Mouse (Mus musculus) kidney, embryonic 16.5 days (tissue): Measurements from ENCODE around the gene Dnajb14. TPM values are rescaled to one million over a fixed set of nuclear protein-coding genes. Genes with fewer than 3 reads are reported as not detected.
"Not testable (repeated sequence)": the region's sequence is repeated elsewhere in the genome, so short reads cannot be mapped to it uniquely, and the experiment has no call there.

Source experiments
- ATAC-seq: fragments of 200-750 bp; cut with Nextera tagmentation; 2 replicates; pipeline ENCODE4 v1.8.0; 2017; ENCODE audit warnings: moderate TSS enrichment; ENCODE audit not compliant: low FRiP score, low TSS enrichment
- H3K27ac ChIP-seq: fragments of 300-500 bp; sonication (generic); 2 replicates; pipeline ENCODE4 v1.5.1; 2014; ENCODE audit warnings: low read length
- H3K27me3 ChIP-seq: fragments of 300-500 bp; sonication (generic); 2 replicates; pipeline ENCODE4 v1.6.1; 2014; ENCODE audit warnings: low read length, control low read depth, mixed read lengths; ENCODE audit not compliant: insufficient read depth
- H3K36me3 ChIP-seq: fragments of 300-500 bp; sonication (generic); 2 replicates; pipeline ENCODE4 v1.6.1; 2014; ENCODE audit warnings: low read length, control low read depth, mixed read lengths; ENCODE audit not compliant: insufficient read depth
- H3K4me1 ChIP-seq: fragments of 300-500 bp; sonication (generic); 2 replicates; pipeline ENCODE4 v1.6.1; 2014; ENCODE audit warnings: low read length, control low read depth, mixed read lengths; ENCODE audit not compliant: insufficient read depth
- H3K4me2 ChIP-seq: fragments of 300-500 bp; sonication (generic); replicated peaks from 2 replicates; pipeline ENCODE4 v1.6.1; 2014; ENCODE audit warnings: low read depth, low read length
- H3K4me3 ChIP-seq: fragments of 300-500 bp; sonication (generic); 2 replicates; pipeline ENCODE4 v1.5.1; 2014; ENCODE audit warnings: mild to moderate bottlenecking, low read length
- H3K9ac ChIP-seq: fragments of 300-500 bp; sonication (generic); replicated peaks from 2 replicates; pipeline ENCODE4 v1.6.1; 2014; ENCODE audit warnings: low read length
- H3K9me3 ChIP-seq: fragments of 300-500 bp; sonication (generic); 2 replicates; pipeline ENCODE4 v1.6.1; 2016; ENCODE audit warnings: low read length, control low read depth
- WGBS: fragments of 180-500 bp; shearing (Covaris S2); extraction: QIAGEN DNeasy Blood & Tissue Kit; methylation state at CpG from one replicate; pipeline ENCODE4 v1.1.7; 2014; 5-methylcytosine and 5-hydroxymethylcytosine counted together
- polyA plus RNA-seq: library from polyadenylated mRNA; unstranded; fragments of >200 nt; fragmentation: Nextera tagmentation; extraction: Ambion mirVana; gene quantifications from 2 replicates; pipeline ENCODE4 v1.2.1, GENCODE M21; 2015

Dnajb14 gene
- polyA plus RNA-seq, 1 experiment from 2014 or later, result 6.3 TPM

DNA sequence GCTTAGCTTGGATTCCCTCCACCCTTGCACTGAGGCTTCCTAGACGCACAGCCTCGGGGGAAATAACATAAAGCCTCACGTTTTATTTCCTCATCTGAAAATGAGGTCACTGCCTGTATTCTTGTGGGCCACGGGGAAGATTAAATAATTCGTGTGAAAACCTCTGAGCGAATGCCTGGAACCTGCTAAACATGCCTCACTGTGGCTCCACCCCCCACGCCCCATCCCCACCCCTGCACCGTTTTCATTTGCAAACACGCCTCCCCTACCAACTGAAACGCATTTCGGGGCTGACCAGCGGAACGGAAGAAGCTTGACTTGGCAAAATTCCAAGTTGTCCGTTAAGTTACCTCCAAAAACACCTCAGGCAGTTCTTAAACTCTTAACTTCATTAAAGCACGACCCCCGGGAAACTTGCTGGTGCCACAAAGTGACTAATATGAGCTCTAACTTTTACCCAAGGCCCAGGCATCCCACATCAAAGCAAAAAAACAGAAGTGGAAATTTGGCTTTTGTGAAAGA, 88.1 kb downstream of the Dnajb14 start:
- Histone ChIP-seq H3K4me3 (peak overlapping the region; percentile 3; the same call in 1 of the 2 replicates), H3K9me3 (no peaks in the 10 kb centered on the region)
- ATAC-seq, result no peak; the same call in 1 of the 2 replicates

DNA sequence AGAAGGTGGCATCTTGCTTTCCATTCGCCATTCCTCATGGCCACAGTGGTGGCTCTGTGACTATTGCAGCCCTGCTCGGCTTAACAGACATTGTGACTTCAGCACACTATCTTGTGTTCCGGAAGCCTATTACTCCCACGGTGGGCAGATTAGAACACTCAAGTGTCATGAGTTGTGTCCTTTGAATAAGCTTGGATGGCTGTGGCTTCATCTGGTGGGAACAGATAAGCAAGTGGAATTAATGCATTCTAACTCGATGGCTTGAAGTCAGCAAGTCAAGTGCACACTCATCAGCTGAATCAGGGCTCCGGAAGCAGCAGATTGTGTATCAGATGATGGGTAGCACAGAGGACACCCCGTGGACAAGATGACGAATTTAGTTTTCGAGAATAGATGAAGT, 90.4 kb downstream of the Dnajb14 start:
- no peak for ATAC-seq
- Histone ChIP-seq H3K4me1 (peaks cover 15% of the 10 kb centered on the region), H3K27ac (no peak overlapping the region), H3K4me2 (no peak overlapping the region), H3K9me3 (no peaks in the 10 kb centered on the region), H3K36me3 (no peaks in the 10 kb centered on the region), H3K27me3 (no peaks in the 10 kb centered on the region), H3K9ac (no peak overlapping the region), H3K4me3 (no peak overlapping the region)
- WGBS, result 91% methylated on average over 9 of the region's 9 CpGs

More for the DNA sequence above, 88.1 kb downstream of the Dnajb14 start:
- Histone ChIP-seq H3K27me3 (no peaks in the 10 kb centered on the region), H3K36me3 (no peaks in the 10 kb centered on the region), H3K4me2 (peak overlapping the region; percentile 53), H3K4me1 (peaks cover 20% of the 10 kb centered on the region), H3K27ac (peak overlapping the region; percentile 24; the same call in 1 of the 2 replicates), H3K9ac (peak overlapping the region; percentile 7; the same call in 1 of the 2 replicates)
- 19% methylated on average over 16 of the region's 16 CpGs for WGBS

DNA sequence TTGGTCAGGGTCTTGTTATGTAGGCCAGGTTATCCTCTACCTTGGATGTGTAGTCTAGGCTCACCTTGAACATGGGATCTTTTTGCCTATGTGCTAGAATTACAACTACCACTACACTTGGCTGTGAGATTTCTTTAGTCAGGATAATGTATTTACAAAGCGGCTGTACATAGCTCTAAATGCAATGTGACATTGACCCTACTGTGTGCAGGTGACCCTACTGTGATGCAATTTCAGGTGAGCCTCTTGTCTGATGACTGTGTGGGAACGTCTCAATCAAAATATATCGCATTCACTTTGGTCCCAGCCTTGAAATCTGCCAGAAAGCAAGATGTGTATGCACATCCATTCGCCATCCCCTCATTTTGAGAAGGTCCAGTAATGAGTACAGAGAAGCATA, 90.9 kb downstream of the Dnajb14 start:
- Histone ChIP-seq H3K27me3 (no peaks in the 10 kb centered on the region), H3K36me3 (no peaks in the 10 kb centered on the region), H3K9me3 (no peaks in the 10 kb centered on the region), H3K4me3 (no peak overlapping the region), H3K27ac (no peak overlapping the region), H3K4me1 (peaks cover 12% of the 10 kb centered on the region), H3K4me2 (no peak overlapping the region), H3K9ac (no peak overlapping the region)
- no peak for ATAC-seq
- 92% methylated on average over 4 of the region's 4 CpGs for WGBS

DNA sequence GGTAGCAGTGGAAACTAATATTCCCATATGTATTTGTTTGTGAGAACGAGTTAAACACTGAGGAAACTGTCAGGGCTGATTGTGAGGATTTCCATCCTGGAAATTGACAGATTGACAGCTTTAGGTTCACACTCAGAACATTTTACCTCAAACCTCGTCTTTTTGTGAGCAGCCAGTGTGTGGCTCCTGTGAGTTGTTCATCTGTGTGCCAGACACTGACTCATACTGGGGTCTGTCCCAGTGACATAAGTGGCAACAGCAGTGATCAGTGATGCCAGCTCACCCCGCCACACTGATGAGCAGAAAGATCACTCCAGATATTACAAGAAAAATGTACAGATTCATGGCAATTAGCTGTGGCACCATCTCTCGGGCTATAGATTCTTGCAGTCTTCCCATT, 92.0 kb downstream of the Dnajb14 start:
- WGBS, result 84% methylated on average over 4 of the region's 4 CpGs
- H3K9me3 ChIP-seq, result no peaks in the 10 kb centered on the region
- peaks cover 12% of the 10 kb centered on the region for H3K4me1 ChIP-seq
- H3K36me3 ChIP-seq, result no peaks in the 10 kb centered on the region
- H3K27ac ChIP-seq, result no peak overlapping the region
- no peak overlapping the region for H3K4me3 ChIP-seq
- H3K27me3 ChIP-seq, result no peaks in the 10 kb centered on the region
- no peak for ATAC-seq
- H3K9ac ChIP-seq, result no peak overlapping the region
- no peak overlapping the region for H3K4me2 ChIP-seq

- ATAC-seq, result no peak
These were observed 94.4 kb downstream of the Dnajb14 start for GRCm38 (mm10) chr3:137961736-137962385.

GRCm38 (mm10) chr3:137963508-137963907, 96.0 kb downstream of the Dnajb14 start:
- no peaks in the 10 kb centered on the region for H3K27me3 ChIP-seq
- H3K36me3 ChIP-seq, result no peaks in the 10 kb centered on the region
- H3K4me1 ChIP-seq, result no peaks in the 10 kb centered on the region
- H3K27ac ChIP-seq, result no peak overlapping the region
- H3K4me2 ChIP-seq, result no peak overlapping the region
- no peak overlapping the region for H3K4me3 ChIP-seq
- ATAC-seq, result no peak
- no peaks in the 10 kb centered on the region for H3K9me3 ChIP-seq
- H3K9ac ChIP-seq, result no peak overlapping the region
- 78% methylated on average over 8 of the region's 8 CpGs for WGBS

More at GRCm38 (mm10) chr3:137961736-137962385, 94.4 kb downstream of the Dnajb14 start:
- Histone ChIP-seq H3K4me2 (no peak overlapping the region), H3K27ac (no peak overlapping the region), H3K36me3 (no peaks in the 10 kb centered on the region), H3K4me3 (no peak overlapping the region), H3K4me1 (no peaks in the 10 kb centered on the region), H3K27me3 (no peaks in the 10 kb centered on the region), H3K9ac (no peak overlapping the region), H3K9me3 (no peaks in the 10 kb centered on the region)
- 60% methylated on average over 8 of the region's 8 CpGs for WGBS

GRCm38 (mm10) chr3:137964014-137964413, 96.5 kb downstream of the Dnajb14 start:
- ATAC-seq, H3K27ac ChIP-seq, H3K9me3 ChIP-seq, H3K27me3 ChIP-seq, H3K4me2 ChIP-seq, H3K36me3 ChIP-seq, H3K4me1 ChIP-seq, H3K9ac ChIP-seq, H3K4me3 ChIP-seq: not testable (repeated sequence)
- 85% methylated on average over 1 of the region's 1 CpGs for WGBS

Other genes starting within 250 kb of the Dnajb14 start
- 15.3 and 17.1 TPM in 2 replicates for gene Ddit4l, start 246.1 kb upstream of the Dnajb14 start, polyA plus RNA-seq
- gene Gm21962, start 196.2 kb upstream of the Dnajb14 start, polyA plus RNA-seq, result not detected in 2 replicates
- 1,893 and 1,900 TPM in 2 replicates for gene H2afz, start 3.2 kb upstream of the Dnajb14 start, polyA plus RNA-seq
- gene Lamtor3, start 50.8 kb downstream of the Dnajb14 start, polyA plus RNA-seq, result 118 and 125 TPM in 2 replicates
- gene Dapp1, start 113.9 kb downstream of the Dnajb14 start, polyA plus RNA-seq, result 9.3 and 10.1 TPM in 2 replicates
- 0.52 and 0.54 TPM in 2 replicates for gene 1110002E22Rik, start 197.4 kb downstream of the Dnajb14 start, polyA plus RNA-seq
- gene Gm5105, start 199.7 kb downstream of the Dnajb14 start, polyA plus RNA-seq, result 0.12 TPM in 1 of 2 replicates, not detected in the other